Mouse (Mus musculus) heart, adult 11 months (tissue): Measurements from ENCODE around the gene Gm128.

Experiments
- DNase-seq: peaks from one replicate; pipeline ENCODE4 v3.0.0; 2022

Gene Gm128

DNA sequence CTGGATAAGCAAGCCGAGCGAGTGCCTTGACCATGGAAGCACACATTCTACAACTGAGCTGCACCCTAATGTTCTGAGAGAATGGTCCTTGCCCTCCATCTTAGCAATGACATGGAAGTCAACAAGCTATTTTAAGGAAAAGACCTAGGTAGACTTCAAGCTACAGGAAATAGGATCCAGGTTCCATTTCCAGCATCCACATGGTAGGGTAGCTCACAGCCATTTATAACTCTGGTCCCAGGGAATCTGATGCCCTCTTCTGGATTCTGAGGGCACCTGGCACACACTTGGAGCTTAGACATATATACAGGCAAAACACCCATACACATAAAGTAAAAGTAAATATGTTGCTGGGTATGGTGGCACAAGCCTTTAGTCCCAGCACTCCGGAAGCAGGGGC, 24.7 kb upstream of the Gm128 start:
- DNase-seq = no peak

DNA sequence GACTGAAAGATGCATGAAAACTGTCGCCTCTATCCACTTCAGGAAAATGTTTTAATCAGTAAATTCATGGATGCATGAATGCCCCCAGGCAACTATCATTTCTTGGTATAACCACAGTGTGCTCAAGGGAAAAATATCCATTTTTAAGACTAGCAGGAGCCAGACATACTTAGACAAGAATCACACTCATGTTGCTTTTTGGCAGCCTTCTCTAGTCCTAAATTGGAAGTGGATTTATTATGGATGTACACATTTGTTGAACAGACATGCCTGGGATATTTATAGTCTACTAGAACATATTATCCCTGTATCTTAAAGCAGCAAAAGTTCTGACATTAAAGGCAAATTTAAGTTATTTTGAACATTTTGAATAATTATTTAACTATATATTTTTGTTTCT, 23.3 kb upstream of the Gm128 start:
- no peak for DNase-seq

DNA sequence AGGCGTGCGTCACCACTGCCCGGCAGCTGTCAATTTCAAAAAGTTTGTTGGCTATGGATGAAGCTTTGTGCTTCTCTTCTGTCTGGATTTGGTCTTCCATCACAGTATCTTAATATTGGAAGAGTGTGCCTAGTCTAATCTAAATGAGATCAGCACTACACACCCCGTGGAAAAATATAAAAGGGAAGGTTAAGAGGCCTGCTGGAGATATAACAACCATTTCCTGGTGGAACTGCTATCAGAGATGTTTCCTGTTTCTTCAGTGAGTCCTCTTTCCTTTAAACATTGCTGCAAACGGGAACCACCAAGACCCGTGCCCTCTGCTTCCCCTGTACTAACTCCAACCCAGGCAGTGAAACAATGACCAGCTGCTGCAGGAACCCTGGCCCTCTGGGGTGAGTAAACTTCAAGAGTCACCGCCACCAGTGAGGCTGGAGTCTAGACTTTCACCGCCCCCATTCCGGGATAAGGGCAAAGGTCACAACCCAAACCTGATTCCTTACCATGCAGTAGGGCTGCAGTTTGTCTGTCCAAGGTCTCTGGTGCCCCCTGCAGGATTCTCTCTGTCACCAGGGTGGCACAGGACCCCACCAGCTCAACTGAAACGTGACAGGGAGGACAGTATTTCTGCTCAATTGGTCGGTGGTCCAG, 21.8 kb upstream of the Gm128 start:
- DNase-seq = peak; percentile 97

DNA sequence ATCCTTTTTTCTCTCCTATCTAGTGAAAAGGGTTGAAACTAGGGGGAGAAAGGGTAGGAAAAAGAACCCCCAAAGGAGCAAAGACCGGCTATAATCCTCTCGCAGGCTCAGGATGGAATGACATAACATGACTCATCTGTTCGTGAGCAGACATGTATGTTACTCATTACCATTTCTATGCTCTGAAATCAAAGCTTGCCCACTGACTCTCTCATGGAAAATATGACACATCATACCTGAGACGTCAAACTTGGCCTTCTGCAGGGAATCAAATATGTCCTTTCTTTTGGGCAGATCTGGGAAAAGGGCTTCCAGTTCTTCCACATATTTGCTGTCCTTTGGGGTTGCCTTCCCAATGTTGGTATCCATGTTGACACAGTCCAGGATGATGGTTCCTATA, 20.6 kb upstream of the Gm128 start:
- no peak for DNase-seq

DNA sequence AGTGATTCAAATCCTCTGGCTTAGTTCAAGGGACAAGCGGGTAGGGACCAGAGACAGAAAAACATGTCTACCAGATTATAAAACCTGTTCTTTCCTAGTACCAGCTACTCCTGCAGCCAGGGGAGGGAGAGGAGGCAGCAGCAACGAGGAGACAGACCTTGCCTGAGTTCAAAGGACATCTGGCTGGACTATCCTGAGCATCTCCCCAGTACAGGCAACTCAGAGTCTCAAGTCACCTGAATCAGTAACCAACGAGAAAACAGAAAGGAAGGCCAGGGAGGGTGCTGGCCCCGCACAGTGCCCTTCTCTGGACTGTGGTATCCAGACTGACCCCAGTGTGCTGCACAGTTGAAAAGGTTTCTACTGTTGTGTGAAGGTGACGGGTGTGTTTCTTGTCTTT, 15.5 kb upstream of the Gm128 start:
- DNase-seq = no peak

DNA sequence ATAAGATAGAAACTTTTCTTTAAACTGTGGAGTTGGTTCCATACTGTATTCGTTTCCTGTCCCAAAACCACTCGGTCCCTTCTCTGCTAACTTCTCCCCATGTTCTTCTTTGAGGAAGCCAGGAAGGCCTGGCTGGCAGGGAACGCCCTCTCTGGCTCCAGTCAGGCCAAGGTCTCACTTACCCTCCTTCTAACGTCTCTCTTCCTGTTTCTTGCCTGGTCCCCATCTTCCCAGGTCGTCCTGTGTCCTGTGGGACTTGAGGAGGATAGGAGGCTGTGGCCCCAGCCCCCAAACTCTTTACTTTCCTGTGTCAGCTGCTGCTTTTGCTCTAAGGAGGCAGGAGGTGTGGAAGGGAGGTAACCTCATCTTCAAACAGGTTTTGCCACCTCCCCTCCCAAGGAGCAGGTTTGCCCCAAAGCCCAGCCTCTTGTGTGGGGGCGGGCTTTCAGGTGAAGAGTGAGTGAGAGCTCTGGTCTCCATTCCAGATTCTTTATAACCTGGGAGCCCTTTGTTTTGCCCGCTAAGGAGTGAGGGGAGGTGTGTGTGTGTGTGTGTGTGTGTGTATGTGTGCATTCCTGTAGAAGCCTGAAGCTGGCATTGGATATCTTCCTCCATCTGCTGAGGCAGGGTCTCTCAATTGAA, 9.5 kb upstream of the Gm128 start, which contains the start of gene Bnipl:
Bnipl (minus strand) TSS at position 411 of the 642 bp plus-strand sequence.
- DNase-seq = peak; percentile 81

DNA sequence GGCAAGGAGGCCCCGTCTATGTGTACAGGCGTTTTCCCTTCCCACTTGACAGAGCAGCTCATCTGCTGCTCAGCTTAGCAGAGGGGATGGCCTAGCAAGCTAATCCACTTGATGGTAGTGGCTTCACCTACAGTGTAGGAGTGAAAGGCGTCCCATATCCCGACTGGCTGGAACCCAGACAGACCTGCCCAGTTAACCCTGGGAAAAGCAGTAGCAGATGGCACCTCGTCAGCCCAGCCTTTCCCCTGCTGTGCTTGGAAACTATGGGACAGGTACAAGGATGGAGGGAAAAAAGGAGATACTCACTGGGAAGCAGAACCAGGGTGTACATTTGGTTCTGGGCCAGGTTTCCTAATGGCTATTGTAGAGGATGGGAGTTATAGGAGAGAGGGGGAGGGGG, 9.0 kb upstream of the Gm128 start:
- DNase-seq = peak; percentile 82

DNA sequence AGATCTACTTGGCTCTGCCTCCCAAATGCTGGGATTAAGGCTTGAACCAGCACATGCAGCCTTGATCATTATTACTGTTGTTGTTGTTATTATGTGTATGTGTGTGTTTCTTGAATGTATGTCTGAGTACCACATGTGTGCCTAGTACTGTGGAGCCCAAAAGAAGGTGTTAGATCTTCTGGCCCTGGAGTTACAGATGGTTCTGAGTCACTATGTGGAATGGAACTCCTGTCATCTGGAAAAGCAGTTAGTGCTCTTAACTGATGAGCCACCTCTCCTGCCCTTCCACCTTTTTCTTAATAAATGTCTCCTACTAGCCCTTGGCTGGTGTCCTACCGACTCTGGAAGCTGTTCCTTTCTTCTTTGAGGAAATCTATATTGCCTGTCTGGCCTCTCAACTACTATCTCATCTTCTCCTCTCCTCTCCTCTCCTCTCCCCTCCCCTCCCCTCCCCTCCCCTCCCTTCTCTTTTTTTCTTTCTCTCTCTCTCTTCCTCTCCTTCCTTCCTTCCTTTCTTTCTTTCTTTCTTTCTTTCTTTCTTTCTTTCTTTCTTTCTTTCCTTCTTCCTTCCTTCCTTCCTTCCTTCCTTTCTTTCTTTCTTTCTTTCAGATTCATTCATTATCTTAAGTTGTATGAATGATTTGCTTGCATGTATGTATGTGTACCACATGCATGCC, 6.4 kb upstream of the Gm128 start:
- DNase-seq = peak; percentile 82

DNA sequence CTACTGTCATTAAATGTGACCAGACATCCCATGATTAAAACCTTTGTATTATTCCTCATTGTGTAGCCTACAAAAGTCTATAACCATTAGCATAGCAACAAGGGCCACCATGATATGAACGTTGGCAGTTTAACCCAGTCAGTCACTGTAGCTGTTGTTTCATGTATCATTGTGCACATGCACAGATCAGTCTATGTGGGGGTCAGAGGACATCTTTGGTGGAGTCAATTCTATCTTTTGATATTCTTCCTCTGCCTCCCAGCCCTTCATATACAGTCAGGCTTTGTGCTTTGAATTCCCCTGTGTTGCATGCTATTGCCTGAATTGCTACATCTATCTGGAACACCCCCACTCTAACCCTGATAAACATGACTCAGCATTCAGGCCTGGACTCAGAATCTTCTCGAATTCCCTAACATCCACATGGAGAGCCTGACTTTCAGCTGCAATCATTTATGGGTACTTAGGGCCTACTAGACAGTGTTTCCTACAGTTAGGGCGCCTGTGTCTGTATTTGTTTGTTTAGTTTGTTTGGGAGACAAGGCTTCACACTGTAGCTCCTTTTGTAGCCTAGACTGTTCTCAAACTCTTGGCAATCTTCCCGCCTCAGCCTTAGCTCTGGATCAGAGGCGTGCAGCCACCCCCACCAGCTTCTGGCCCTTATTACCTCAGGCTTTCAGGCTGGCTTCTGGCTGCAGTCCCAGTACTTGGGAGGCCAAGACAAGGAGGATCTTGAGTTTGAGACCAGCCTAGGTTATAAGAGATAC, 5.2 kb upstream of the Gm128 start:
- peak; percentile 91 for DNase-seq

DNA sequence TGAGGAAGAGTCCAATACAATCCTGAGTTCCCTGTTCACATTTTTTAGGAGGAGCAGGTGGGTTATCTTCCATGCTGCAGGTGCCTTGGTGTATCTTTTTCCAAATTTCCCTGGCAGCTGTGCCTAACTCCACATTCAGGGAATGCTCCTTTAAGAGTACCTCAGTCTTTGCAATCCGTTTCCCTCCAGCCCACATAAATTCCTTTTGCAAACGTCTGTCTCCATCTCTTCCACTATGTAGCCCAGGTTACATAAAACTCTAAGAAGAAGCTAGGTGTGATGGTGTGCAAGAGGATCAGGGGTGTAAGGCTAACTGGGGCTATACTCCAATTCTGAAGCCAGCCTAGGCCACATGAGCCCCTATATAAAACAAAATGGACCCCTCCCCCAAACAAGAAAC, 1.7 kb upstream of the Gm128 start:
- DNase-seq = no peak

DNA sequence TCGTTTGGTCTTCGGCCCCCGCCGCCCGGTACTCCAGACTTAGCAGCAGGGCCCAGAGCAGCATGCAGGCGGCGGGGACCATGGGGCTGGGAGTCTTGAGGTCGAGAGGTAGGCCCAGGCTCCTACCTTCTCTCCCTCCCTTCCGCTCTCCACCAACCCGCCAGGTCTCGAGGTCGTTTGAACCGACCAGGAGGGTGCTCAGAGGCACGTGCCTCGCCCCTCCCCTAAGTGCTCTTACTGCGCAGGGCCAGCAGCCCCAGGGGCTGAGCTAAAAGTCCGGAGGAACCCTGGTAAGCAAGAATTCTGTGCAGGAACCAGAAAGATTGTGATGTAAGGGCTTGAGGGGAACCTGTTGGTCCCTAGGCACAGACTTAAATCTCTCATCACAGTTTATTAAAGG, 498 bp downstream of the Gm128 start:
- DNase-seq = peak; percentile 83

DNA sequence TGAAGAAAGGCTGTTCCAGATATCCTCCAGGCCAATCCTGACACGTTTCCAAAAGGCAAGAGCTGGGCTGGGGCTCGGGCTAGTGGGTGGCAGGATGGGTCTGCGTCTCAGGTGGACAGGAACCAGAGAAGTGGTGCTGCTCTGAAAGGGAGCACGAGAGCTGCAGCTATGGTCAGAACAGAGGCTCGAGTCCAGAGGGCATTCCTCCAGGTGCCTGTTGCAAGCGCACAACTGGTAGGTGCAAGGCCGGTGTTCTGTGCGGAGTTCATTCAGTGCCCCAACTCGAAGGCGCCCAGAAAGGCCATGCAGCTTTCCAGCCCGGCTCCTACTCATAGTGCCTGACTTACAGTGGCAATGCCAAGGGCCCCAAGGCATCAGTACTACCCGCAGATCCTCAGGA, 1.4 kb downstream of the Gm128 start:
- no peak for DNase-seq

DNA sequence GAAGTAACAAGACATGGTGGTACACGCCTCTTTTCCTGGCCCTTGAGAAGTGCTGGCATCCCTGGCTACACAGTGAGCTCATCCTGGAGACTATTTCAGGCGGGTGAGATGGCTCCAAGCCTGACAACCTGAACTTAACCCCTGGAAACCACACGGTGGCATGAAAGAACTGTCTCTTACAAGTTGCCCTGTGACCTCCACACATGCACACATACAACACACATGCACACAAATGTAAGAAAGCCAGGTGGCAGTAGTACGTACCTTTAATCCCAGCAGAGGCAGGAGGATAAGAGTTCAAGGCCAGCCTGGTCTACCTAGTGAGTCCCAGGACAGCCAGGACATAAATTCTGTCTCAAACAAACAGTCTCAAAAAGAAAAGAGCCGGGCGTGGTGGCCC, 2.4 kb downstream of the Gm128 start:
- DNase-seq = peak; percentile 87

DNA sequence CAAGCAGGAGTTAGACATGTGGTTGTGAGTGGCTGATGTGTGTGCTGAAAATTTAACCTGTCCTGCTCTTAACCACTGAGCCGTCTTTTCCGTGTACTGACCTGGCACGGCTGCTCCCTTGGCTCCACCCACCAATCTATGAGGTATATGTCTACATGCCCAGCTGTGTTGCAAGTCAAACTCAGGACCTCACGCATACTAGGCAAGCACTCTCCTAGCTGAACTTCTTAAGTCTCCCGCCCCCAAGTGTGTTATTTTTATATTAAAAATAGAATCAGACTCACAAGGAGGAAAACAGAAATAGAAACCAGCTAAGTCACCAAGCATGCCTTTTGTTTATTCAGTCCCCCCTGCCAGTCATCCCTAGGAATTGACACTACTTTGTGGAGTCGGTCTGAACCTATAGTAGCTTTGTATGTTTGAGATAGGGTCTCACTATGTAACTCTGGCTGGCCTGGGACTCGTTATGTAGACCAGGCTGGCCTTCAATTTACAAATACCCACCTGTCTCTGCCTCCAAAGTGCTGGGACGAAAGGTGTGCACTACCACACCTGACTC, 3.8 kb downstream of the Gm128 start:
- peak; percentile 88 for DNase-seq

DNA sequence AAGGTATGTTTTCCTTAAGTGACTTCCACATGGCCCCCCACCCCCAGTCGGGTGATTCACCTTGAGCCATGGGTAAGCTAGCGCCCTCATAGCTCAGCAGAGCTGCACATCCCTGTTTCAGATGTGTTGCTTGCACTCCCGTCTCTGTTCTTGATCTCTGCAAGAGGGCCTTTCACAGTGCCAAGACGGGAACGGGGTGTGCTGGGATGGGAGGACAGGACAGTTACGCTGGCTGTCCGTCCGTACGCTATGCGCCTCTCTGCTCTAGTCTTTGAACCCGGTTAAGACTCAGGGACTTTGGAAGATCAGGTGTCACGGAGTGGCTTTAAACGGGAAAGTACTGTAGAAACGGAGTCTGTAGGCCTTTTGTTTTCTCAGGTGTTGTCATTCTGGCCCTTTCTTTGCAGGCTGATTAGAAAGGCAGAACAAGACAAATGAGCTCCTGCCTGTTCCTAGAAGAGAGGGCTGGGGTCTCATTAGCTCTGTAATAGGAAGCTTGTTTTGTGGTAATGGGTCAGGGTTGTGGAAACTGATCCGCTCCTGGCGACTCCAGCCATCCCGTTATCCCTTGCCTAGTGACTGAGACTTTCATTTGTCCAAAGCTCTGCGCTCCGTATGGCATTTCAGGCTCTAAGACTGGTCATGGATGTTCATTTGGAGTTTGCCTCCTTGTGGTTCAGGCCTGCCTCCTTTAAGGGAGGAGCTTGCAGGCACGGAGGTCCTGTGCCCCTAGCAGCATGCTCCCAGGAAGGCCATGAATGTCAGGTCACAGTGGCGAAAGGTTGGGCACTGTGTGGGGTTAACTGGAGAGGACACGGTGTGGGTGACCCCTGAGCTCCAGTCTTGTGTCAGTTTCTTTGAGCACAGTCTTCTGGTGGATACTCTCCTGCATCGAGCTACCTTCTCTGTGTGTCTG, 5.8 kb downstream of the Gm128 start:
- DNase-seq = peak; percentile 86

DNA sequence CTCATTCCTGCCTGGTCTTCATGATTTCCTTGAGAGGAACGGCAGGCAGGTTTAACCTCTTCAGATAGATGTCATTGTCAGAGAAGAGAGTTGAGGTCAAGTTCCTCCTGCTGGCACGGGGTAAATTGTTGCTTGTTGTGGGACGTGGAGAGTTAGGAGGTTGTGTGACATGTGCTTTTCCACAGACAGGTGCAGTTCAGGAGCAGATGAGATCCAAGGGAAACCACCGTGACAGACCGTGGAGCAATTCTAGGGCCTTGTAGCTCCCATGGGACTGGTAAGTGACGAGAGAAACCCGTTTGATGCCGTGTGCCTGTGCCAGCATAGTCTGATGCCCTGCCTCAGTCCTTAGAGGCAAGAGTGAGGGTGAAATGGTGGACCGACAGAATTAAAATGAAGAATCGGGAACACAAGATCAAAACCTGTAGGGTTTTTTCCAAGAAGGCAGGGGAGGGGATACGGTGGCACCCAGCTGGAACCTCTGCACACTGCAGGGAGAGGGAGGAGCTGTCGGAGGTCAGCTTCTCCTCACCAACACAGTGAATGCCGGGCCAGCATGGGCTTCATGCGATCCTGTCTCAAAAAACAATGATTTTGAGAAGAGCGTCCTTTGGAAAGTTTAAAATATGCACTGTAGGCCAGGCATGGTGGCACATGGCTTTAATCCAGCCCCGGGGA, 8.0 kb downstream of the Gm128 start:
- peak; percentile 88 for DNase-seq

DNA sequence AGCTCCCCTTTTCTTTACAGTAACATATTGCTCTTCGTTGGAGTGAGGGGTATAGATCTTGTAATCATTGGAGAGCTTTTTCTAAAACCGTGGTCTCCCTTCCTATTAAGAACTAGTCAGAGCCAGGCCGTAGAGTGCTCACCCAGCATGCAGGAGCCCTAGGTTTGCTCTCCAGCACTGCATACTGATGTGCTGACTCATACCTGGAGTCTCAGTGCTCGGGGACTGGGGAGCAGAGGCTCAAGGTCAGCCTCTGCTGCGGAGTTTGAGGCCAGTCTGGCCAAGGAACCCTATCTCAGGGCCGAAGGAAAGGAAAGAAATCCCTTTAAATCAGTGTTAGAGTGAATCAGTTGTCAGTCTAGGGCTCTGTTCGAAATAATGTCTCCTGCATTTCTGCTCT, 8.6 kb downstream of the Gm128 start:
- peak; percentile 91 for DNase-seq

DNA sequence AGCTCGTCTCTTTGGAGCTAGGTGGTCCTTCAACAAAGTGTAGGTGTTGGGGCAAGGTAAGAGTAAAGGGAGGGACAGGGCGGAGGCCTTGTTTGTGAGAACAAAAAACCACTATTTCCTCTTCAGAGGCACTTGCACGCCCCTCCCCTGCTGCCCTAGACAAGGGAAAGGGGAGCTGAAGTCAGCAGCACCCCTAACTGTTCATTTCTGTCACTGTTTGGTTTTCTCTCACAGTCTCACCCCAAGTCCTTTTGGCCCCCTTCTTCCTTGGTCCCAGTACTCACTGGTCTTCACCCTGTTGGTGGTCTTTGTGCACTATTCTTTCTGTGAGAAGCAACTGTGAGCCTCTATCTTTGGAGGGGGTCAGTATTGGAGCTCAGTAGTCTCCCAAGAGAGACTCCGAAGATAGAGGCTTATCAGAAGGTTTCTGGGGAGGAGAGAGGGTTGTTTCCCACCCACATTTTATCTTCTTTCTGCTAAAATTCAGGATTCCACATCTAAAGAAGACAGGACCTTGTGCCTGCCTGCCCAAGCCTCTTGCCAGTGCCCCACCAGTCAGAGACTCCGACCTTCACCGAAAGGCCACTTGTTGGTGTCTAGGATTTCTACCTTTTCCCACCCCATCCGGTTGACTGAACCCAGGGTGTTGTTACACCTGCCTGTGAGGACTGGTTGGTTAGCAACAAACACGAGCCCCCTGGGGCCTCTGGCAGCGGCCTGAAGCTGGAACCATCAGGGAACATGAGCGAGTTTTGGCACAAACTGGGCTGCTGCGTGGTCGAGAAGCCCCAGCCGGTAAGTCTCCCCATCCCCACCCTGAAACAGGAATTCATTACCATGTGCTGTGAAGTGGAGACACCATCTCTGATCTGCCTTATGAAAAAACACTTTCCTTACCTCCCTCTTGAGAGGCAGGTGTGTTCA, 9.8 kb downstream of the Gm128 start, which contains the start of gene Mllt11:
Mllt11 (minus strand) TSS at position 874 of the 924 bp plus-strand sequence.
- peak; percentile 93 for DNase-seq

DNA sequence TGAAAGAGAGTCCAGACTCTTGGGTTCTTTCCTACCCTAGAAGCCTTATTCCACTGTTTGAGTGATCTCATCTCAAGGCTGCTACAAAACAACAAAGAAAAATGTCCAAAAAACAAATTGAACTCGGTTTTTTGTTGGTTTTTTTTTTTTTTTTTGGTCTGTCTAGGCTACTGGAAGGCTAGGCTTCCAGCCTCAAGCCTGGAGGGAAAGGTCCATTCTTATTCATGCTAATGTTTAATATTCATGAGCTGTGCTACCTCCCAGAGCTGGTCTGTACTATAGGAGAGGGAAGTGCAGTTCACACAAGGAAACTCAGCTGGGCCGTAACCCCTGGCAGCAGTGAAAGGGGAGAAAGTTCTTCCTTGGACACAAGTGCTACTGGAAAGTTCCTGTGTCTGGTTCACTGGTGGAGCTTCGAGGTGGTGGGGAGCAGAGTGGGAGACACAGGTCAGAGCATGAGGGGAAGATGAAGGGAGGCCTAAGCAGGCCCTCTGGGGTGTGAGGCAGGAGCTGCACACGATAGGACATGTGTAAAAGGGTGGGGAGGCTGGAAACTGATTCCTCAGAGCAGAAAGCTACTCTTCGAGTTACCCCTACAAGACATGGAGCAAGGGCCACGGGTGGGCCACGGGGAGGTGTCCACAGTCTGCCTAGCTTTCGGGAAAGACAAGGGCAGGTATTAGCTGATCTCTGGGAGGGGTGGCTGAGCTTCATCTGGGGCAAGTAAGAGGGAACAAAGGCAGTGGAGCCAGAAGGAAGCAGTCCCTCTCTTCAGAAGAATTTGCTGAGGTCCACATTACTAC, 10.7 kb downstream of the Gm128 start:
- DNase-seq = peak; percentile 94
